Mouse (Mus musculus): ENCODE measurements around the gene Phlda1.

The Phlda1 gene

GRCm38 (mm10) chr10:111505406-111505805, 680 bp upstream of the Phlda1 start:
- no peak for DNase-seq

- DNase-seq, result no peak
Measured at GRCm38 (mm10) chr10:111506926-111507459, 907 bp downstream of the Phlda1 start.

- DNase-seq, result peak; percentile 79 to 81
Measured at GRCm38 (mm10) chr10:111507460-111508211, 1.6 kb downstream of the Phlda1 start.

GRCm38 (mm10) chr10:111508324-111509080, 2.4 kb downstream of the Phlda1 start:
- no peak for DNase-seq

- no peak for DNase-seq
Measured at GRCm38 (mm10) chr10:111509103-111509784, 3.2 kb downstream of the Phlda1 start.

GRCm38 (mm10) chr10:111509981-111510380, 3.9 kb downstream of the Phlda1 start:
- DNase-seq, result peak in 1 of 2 experiments; percentile 44

GRCm38 (mm10) chr10:111510798-111511197, 4.7 kb downstream of the Phlda1 start:
- DNase-seq, result peak in 1 of 2 experiments; percentile 47

- DNase-seq, result peak; percentile 55 to 66
Measured at GRCm38 (mm10) chr10:111512036-111512568, 6.0 kb downstream of the Phlda1 start.

GRCm38 (mm10) chr10:111514282-111514885, 8.3 kb downstream of the Phlda1 start:
- no peak for DNase-seq

GRCm38 (mm10) chr10:111515071-111516010, 9.3 kb downstream of the Phlda1 start:
- no peak for DNase-seq

GRCm38 (mm10) chr10:111516172-111516588, 10.1 kb downstream of the Phlda1 start:
- DNase-seq, result peak; percentile 63 to 66

GRCm38 (mm10) chr10:111516804-111517436, 10.8 kb downstream of the Phlda1 start:
- no peak for DNase-seq

- DNase-seq, result no peak
Measured at GRCm38 (mm10) chr10:111518350-111518749, 12.3 kb downstream of the Phlda1 start.

GRCm38 (mm10) chr10:111519620-111520370, 13.7 kb downstream of the Phlda1 start:
- peak in 1 of 2 experiments; percentile 53 for DNase-seq

GRCm38 (mm10) chr10:111520621-111521020, 14.5 kb downstream of the Phlda1 start:
- no peak for DNase-seq

- no peak for DNase-seq
Measured at GRCm38 (mm10) chr10:111521636-111522035, 15.6 kb downstream of the Phlda1 start.

GRCm38 (mm10) chr10:111522230-111522629, 16.1 kb downstream of the Phlda1 start:
- DNase-seq, result no peak

- no peak for DNase-seq
Measured at GRCm38 (mm10) chr10:111523894-111524293, 17.8 kb downstream of the Phlda1 start.

- no peak for DNase-seq
Measured at GRCm38 (mm10) chr10:111527057-111527456, 21.0 kb downstream of the Phlda1 start.

- no peak for DNase-seq
Measured at GRCm38 (mm10) chr10:111527613-111528012, 21.5 kb downstream of the Phlda1 start.
